Mouse (Mus musculus): Measurements from ENCODE around the gene Emc3. TPM values are rescaled to one million over a fixed set of nuclear protein-coding genes. Genes with fewer than 3 reads are reported as not detected.

The Emc3 gene
- total and polyA plus RNA-seq, 3 experiments: 52.7 to 90.9 (median 64.6) TPM

DNA sequence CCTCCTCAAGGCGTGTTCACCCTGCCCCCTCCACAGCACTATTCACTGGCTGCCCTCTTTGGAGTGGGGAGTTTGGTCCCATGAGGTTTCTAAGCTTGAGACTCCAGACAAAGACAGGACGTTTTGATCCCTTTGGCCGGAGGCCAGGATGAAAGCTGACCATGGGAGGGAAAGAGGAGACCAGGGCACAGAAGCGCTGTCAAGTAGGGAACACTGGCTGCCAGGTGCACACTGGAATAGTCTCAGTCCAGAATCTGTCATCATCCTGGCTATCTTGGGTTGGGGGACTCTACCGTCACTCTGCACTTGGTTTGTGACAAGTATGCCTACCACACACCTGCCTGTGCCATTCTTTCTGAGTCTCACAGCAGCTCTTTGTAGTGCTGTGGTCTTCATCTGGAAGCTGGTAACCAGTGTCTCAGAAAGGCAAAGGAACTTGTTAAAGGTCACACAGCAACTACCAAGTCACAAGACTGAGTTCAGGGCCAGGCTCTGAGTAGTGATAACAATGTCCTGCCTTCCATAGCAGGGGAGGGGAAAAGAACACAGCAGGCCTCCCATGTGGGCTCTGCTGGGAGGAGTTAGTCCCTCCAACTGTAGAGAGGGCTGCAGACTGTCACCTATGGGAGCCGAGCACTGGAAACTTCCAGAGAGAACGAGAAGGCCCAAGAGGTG lies 23.0 kb downstream of the Emc3 start:
- peaks cover 0 to 22% of the 10 kb centered on the region in 2 experiments for H3K36me3 ChIP-seq (replicated peaks in 1 of 2; ENCODE audit: control insufficient read depth in 1 of 2, insufficient read depth in 1 of 2, low read length in 1 of 2)
- H3K79me2 ChIP-seq (replicated peaks; ENCODE audit: control insufficient read depth, extremely low read depth, insufficient read depth, poor library complexity, severe bottlenecking): no peaks in the 10 kb centered on the region
- H3K9ac ChIP-seq (ENCODE audit: insufficient read depth, low read depth): no peak overlapping the region
- H3K27ac ChIP-seq (ENCODE audit: insufficient read depth, low read depth): no peak overlapping the region
- no peaks in the 10 kb centered on the region for H3K27me3 ChIP-seq (replicated peaks)
- TF ChIP-seq ZKSCAN1 (IDR thresholded peaks at IDR 0.05; ENCODE audit: borderline replicate concordance, low read depth, low read length) (no peak), TCF12 (IDR thresholded peaks at IDR 0.05; ENCODE audit: low read depth, low read length) (no peak), MAX (IDR thresholded peaks at IDR 0.05; ENCODE audit: low read length) (no peak), RCOR1 (conservative IDR thresholded peaks at IDR 0.05; ENCODE audit: low read depth, low read length) (no peak), HCFC1 (IDR thresholded peaks at IDR 0.05; ENCODE audit: low read depth, low read length) (no peak), MYC (IDR thresholded peaks at IDR 0.05; ENCODE audit: low read depth, low read length) (no peak), RAD21 (IDR thresholded peaks at IDR 0.05; ENCODE audit: low read depth, low read length) (no peak), ZMIZ1 (IDR thresholded peaks at IDR 0.05; ENCODE audit: low read depth, low read length) (no peak), UBTF (IDR thresholded peaks at IDR 0.05; ENCODE audit: low read depth, low read length) (no peak), NRF1 (IDR thresholded peaks at IDR 0.05; ENCODE audit: low read depth, low read length) (no peak), CHD2 (IDR thresholded peaks at IDR 0.05; ENCODE audit: low read length) (no peak), ZNF384 (IDR thresholded peaks at IDR 0.05; ENCODE audit: low read depth, low read length) (no peak), POLR2AphosphoS2 (IDR thresholded peaks at IDR 0.05; ENCODE audit: low read depth, low read length) (no peak)
- no peak overlapping the region for H3K4me3 ChIP-seq (replicated peaks in 1 of 3; ENCODE audit: low read depth in 2 of 3, low read length in 2 of 3, poor library complexity in 1 of 3)
- no peaks in the 10 kb centered on the region for H3K9me3 ChIP-seq (replicated peaks; ENCODE audit: low read length)
- no peak overlapping the region for H3K4me2 ChIP-seq (ENCODE audit: insufficient read depth, low read depth, poor library complexity, severe bottlenecking)
- no peaks in the 10 kb centered on the region; a peak in 1 of 4 replicates for H3K4me1 ChIP-seq (ENCODE audit: control insufficient read depth in 1 of 2, insufficient read depth in 2 of 2)
- dilution Hi-C loops (cut with MboI; ENCODE audit: extremely low pct_ligation_motif_present, extremely low pct_unique_long_range_greater_than_20kb, low sequenced_read_pairs): no loop called here
- in situ Hi-C loops (cut with MboI; ENCODE audit: low pct_ligation_motif_present, low pct_unique_long_range_greater_than_20kb, low sequenced_read_pairs): no loop called here
- DNase-seq (ENCODE audit: extremely low read depth): no peak

DNA sequence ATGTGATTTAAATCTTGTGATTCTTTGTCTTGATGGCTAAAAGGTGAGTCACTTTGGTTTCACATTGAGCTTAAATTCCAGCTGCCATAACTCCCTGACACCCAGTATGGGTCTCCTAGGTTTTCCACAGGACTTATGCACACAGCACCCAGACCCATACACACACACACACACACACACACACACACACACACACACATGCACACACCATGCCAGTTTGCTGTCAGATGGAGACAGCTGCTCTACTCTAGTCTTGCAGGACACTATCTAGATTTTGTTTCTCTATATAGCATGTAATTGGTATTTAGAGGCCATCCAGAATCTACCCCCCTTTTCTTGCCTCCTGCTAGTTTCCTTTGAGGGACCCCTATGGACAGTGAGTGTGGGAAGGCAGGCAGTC lies 24.3 kb downstream of the Emc3 start:
- in situ Hi-C loops (cut with MboI; ENCODE audit: low pct_ligation_motif_present, low pct_unique_long_range_greater_than_20kb, low sequenced_read_pairs) (no loop called here), dilution Hi-C loops (cut with MboI; ENCODE audit: extremely low pct_ligation_motif_present, extremely low pct_unique_long_range_greater_than_20kb, low sequenced_read_pairs) (no loop called here)
- TF ChIP-seq HCFC1 (IDR thresholded peaks at IDR 0.05; ENCODE audit: low read depth, low read length) (no peak), PAX5 (IDR thresholded peaks at IDR 0.05; ENCODE audit: low read length) (no peak), ZKSCAN1 (IDR thresholded peaks at IDR 0.05; ENCODE audit: borderline replicate concordance, low read depth, low read length) (no peak), RCOR1 (conservative IDR thresholded peaks at IDR 0.05; ENCODE audit: low read depth, low read length) (no peak), POLR2A (IDR thresholded peaks at IDR 0.05; ENCODE audit: low read depth, low read length) (no peak), CHD2 (IDR thresholded peaks at IDR 0.05; ENCODE audit: low read length) (no peak), ZC3H11A (IDR thresholded peaks at IDR 0.05; ENCODE audit: low read depth, low read length) (no peak), TBP (conservative IDR thresholded peaks at IDR 0.05; ENCODE audit: low read depth, low read length) (no peak), UBTF (IDR thresholded peaks at IDR 0.05; ENCODE audit: low read depth, low read length) (no peak), TCF12 (IDR thresholded peaks at IDR 0.05; ENCODE audit: low read depth, low read length) (no peak), POLR2AphosphoS2 (IDR thresholded peaks at IDR 0.05; ENCODE audit: low read depth, low read length) (no peak), IRF4 (IDR thresholded peaks at IDR 0.05; ENCODE audit: low read depth, low read length) (no peak)
- H3K27me3 ChIP-seq (replicated peaks): no peaks in the 10 kb centered on the region
- DNase-seq (ENCODE audit: extremely low read depth): no peak
- no peaks in the 10 kb centered on the region for H3K9me3 ChIP-seq (replicated peaks; ENCODE audit: low read length)
- no peak overlapping the region for H3K4me2 ChIP-seq (ENCODE audit: insufficient read depth, low read depth, poor library complexity, severe bottlenecking)
- H3K27ac ChIP-seq (ENCODE audit: insufficient read depth, low read depth): no peak overlapping the region
- no peak overlapping the region for H3K4me3 ChIP-seq (replicated peaks in 1 of 3; ENCODE audit: low read depth in 2 of 3, low read length in 2 of 3, poor library complexity in 1 of 3)
- no peaks in the 10 kb centered on the region for H3K79me2 ChIP-seq (replicated peaks; ENCODE audit: control insufficient read depth, extremely low read depth, insufficient read depth, poor library complexity, severe bottlenecking)
- peaks cover 0 to 11% of the 10 kb centered on the region in 2 experiments for H3K36me3 ChIP-seq (replicated peaks in 1 of 2; ENCODE audit: control insufficient read depth in 1 of 2, insufficient read depth in 1 of 2, low read length in 1 of 2)
- no peaks in the 10 kb centered on the region; a peak in 1 of 4 replicates for H3K4me1 ChIP-seq (ENCODE audit: control insufficient read depth in 1 of 2, insufficient read depth in 2 of 2)
- no peak overlapping the region for H3K9ac ChIP-seq (ENCODE audit: insufficient read depth, low read depth)
